Mouse (Mus musculus) left cerebral cortex, postnatal 25 days (tissue): Measurements from ENCODE around the gene Fyb. TPM values are rescaled to one million over a fixed set of nuclear protein-coding genes. Genes with fewer than 3 reads are reported as not detected.
"Not testable (repeated sequence)": the region's sequence is repeated elsewhere in the genome, so short reads cannot be mapped to it uniquely, and the experiment has no call there.

ENCODE experiments used
- DNase-seq, 2 experiments: peaks; one replicate each; pipeline ENCODE4 v3.0.0; 2022; ENCODE audit warnings: low spot score in 2 of 2, mixed read lengths in 1 of 2
- intact Hi-C: fragments of 180-260 bp; cut with DNase I; formaldehyde crosslinking; loops from one replicate; pipeline ENCODE4 v1.15.1; 2025
- total RNA-seq, 2 experiments: library from RNA; stranded (reverse); gene quantifications; 2 replicates each; pipeline ENCODE4 v1.2.3; 2021

Gene Fyb
- total RNA-seq, 2 experiments from 2014 or later = 8.5 to 8.6 TPM

GRCm38 (mm10) chr15:6557552-6557951 is 34.9 kb downstream of the Fyb start:
- intact Hi-C loops = no loop called here
- no peak for DNase-seq

DNA sequence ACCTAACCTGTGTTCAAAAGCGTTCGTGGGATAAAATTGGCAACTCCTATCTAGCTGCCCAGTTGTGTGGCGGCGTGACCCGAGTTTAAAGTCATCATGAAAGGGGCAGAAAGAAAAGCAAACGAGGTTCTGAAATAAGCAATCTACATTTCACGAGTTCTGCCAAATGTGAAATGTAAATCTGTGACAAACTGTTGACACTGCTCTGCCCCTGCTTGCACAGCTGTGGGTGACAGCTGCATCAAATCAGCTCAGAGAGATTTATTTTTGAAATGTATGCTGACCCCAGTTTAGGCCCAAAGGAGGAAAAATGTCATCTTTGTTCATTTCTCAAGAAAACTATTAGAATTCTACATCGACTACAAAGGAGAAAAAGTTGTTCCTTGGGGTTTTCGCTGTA is 36.5 kb downstream of the Fyb start:
- DNase-seq = no peak
- intact Hi-C loops = no loop called here

- no peak for DNase-seq
- intact Hi-C loops = no loop called here
Observed at GRCm38 (mm10) chr15:6560696-6561095, 38.0 kb downstream of the Fyb start.

- intact Hi-C loops = no loop called here
- no peak for DNase-seq
Observed at GRCm38 (mm10) chr15:6562161-6562560, 39.5 kb downstream of the Fyb start.

GRCm38 (mm10) chr15:6562629-6563028 is 40.0 kb downstream of the Fyb start:
- intact Hi-C loops = no loop called here
- DNase-seq = no peak

- DNase-seq = peak in 1 of 2 experiments; percentile 32
- intact Hi-C loops = no loop called here
Observed at GRCm38 (mm10) chr15:6564977-6565421, 42.3 kb downstream of the Fyb start.

DNA sequence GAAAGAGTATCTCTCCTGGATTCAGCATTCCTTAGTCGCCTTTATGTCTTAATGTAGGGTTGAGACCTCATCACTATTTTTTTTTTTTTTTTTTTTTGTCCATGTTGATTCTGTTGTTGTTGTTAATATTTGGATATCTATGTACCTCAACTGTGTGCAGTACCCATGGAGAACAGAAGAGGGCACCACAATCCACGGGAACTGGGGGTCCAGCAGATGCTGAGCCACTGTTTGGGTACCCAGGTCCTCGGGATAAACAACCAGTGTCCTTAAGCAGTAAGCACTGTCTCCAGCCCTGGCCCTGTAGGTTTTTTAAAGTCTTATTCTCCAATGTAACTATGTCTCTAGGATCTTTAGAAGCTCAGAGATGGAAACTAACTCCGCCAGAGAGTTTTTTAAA is 43.2 kb downstream of the Fyb start:
- DNase-seq = no peak
- intact Hi-C loops = no loop called here

GRCm38 (mm10) chr15:6567993-6568392 is 45.3 kb downstream of the Fyb start:
- no peak for DNase-seq
- intact Hi-C loops = no loop called here

GRCm38 (mm10) chr15:6568605-6569004 is 46.0 kb downstream of the Fyb start:
- intact Hi-C loops = no loop called here
- no peak for DNase-seq

DNA sequence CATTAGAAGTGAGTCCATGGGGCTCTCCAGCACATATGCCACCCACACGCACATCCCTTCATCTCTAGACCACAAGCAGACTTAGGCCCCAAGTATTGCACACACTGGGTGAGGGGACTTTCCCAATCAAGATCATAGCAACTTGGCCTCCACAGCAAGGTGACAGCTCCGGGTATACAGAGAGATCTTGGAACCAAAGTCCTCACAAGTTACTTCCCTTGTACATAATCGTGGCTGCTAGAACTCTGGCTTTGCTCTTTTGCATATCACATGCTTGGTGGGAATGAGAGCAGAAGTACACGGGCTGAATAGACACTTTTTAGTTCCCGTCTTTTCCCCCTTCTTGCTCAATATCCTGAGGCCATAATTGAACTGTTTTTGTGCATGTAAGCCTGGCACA is 46.4 kb downstream of the Fyb start:
- peak in 1 of 2 experiments; percentile 37 for DNase-seq
- intact Hi-C loops = no loop called here

- intact Hi-C loops = loop anchor here (2.0 kb wide), 1 partner anchor 70 kb away; no protein-coding TSS in a partner anchor
- no peak for DNase-seq
Observed at GRCm38 (mm10) chr15:6570164-6570861, 47.7 kb downstream of the Fyb start.

DNA sequence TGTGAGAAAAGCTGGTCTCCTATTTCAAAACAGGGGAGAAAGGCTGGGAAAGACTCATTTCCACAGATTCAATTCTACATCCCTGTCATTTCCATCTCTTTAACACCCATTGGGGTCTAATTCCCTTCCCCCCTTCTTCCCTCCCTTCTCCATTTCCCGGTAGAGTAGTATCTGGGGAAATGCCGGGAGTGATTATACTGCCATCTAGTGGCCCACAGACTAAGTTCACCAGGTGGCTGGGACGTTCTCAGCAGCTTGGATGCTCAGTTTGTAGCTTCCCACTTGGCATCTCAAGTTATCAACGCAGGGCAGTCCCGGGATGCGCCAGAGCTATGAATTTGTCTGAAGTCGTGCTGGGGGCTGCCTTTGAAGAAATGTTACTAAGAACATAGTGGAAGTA is 48.2 kb downstream of the Fyb start:
- intact Hi-C loops = loop anchor here (1.0 to 2.0 kb wide), 2 partner anchors 70 to 333 kb away; no protein-coding TSS in a partner anchor
- DNase-seq = peak; percentile 71 to 75

DNA sequence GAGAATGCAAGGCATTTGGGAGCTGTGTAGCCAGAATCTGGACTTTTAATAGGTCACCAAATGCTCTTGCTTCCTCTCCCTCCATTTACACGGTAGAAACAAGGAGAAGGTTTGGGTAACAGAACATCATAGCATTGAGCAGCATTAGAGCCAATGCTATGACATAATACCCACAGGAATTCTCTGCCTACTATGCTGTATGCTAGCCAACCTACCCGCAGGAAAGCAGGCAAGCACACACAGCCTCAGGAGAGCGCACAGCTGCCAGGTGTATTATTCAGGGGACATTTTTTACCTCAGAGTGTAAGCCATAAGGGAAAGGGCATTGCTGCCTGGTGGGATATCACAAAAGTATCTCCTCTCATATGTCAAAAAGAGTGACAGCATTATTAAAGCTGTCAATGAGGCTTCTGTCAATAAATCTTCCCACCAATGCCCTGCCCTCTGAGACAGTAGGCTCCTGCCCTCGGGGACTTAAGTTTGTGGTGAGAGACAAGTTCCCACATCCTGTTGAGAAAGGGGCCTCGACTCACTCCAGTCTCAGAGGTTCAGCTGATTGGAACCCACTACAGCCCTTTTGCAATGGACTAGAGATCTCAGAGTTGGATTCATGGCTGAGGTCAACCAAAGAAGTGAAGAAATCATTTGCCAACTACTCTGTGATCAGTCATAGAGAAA is 51.8 kb downstream of the Fyb start:
- intact Hi-C loops = no loop called here
- no peak for DNase-seq

DNA sequence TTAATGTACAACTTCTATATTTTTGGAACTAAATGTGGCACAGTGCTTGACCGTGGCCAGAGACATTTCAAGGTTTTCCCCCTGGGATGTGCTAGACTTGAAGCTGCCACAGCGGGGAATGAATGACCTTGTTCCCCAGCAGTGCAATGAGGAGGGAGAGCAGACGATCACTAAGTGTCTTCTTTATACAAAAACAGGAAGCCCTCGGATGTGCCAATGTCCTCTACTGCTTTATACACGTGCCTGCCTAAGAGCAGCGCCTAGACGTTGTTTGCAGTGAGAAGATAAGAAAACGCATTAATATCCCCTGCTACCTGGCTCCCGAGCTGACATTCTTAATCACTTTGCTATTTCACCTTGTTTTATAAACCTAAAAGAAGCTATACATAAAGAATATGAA is 55.3 kb downstream of the Fyb start:
- intact Hi-C loops = no loop called here
- DNase-seq = no peak

GRCm38 (mm10) chr15:6578654-6579053 is 56.0 kb downstream of the Fyb start:
- intact Hi-C loops = no loop called here
- DNase-seq = no peak

DNA sequence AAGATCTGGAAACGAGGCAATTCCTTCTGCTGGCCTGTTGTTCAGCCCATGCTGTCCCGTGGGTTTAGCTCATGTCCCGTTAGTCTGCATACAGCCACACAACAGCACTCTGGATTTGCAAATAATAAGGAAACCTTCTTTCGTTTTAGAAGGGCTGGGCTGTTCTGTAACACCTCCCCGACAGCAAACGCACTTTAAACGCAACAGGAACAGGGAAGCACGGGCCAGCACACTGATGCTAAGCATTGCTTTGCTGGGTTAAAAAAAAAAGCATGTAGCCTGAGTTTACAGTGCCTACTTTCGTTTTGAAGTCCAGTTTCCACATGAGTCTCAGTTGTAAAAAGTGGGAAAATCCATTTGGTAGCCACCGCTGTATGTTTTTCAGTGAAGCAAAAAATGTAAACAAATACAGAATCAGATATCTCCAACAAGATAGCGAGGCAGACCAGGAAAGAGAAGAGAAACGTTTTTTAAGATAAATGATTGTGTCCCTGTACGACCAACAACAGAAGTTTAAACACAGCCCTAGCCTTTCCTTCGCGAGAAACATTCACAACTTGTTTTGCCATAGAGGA is 56.6 kb downstream of the Fyb start:
- intact Hi-C loops = no loop called here
- DNase-seq = no peak

- DNase-seq = no peak
- intact Hi-C loops = no loop called here
Observed at GRCm38 (mm10) chr15:6579769-6580261, 57.2 kb downstream of the Fyb start.

GRCm38 (mm10) chr15:6584645-6585044 is 62.0 kb downstream of the Fyb start:
- intact Hi-C loops = no loop called here
- no peak for DNase-seq

DNA sequence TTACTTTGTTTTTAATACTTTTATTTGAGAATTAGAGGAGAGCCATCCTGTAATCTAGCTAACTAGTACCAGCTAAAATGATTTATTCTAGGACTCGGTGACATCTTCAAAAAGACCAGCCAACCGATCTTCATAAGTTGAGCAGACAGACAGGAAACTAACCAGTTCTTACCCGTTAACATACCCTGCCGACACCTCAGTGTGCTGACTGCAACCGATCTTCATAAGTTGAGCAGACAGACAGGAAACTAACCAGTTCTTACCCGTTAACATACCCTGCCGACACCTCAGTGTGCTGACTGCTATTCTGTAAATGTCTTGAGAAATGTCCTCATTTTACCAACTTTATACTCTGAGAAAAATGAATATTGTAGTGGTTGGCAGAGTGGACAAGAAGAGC is 63.7 kb downstream of the Fyb start:
- intact Hi-C loops = not testable (repeated sequence)

GRCm38 (mm10) chr15:6587526-6587925 is 64.9 kb downstream of the Fyb start:
- intact Hi-C loops = no loop called here
- DNase-seq = no peak

More for the DNA sequence above, 63.7 kb downstream of the Fyb start:
- DNase-seq = not testable (repeated sequence)

- intact Hi-C loops = no loop called here
Observed at GRCm38 (mm10) chr15:6588192-6588591, 65.5 kb downstream of the Fyb start.

More at GRCm38 (mm10) chr15:6588192-6588591, 65.5 kb downstream of the Fyb start:
- no peak for DNase-seq
